ENCODE assay signal across 12 mouse cellular contexts in the genomic region with DNA sequence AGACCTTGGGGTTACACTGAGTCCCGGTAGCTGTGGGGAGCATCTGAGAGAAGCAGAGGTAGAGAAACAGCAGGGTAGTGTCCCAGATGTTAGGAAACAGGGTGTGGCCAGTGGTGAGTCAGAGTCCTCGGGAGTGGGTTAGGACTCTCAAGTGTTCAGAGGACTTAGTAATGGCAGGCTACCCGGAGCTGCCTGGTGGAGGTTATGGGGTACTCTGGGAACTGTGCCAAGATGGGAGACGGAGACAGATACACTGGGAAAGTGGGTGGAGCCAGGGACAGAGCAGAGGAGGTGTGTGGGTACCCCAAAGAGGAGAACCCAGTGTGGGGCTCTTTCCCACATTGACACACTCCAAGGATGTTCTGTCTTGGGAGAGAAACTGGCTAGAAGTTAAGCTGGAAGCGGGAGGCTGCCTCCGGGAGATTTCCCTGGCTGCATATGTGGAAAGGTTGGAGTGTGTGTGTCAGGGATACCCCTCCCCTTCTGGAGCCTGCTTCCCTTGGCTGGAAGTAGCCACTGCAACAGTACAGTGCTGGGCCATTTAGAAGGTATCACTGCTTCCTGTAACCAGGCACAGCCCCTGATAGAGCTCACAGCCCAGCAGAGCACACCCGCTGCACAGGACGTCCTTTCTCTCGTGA. TPM values are rescaled to one million over a fixed set of nuclear protein-coding genes. Genes with fewer than 3 reads are reported as not detected.
A peak's percentile ranks its signal among the peaks of the same experiment; 100 is the strongest.
DNase-seq lines count a peak whose midpoint lies in the region; ATAC-seq and TF ChIP-seq lines count a peak whose summit lies in the region.
"Had no signal": no experiment of that assay in that cellular context is flagged by ENCODE, and none has a peak within 500 bp of the region (broad histone marks: within the 10 kb centered on the region; RNA-seq: fewer than 3 reads in every experiment).

No protein-coding gene starts in this region.

- no peak overlapping the region for H3K4me3 ChIP-seq in hindbrain, embryonic 16.5 days (ENCODE audit: low read length)
- H3K4me3 ChIP-seq in hindbrain, embryonic 13.5 days: no peak overlapping the region
- peak overlapping the region in 1 of 2 experiments; percentile 26; a peak in 1 of 4 replicates for H3K4me3 ChIP-seq in ES-E14 (ENCODE audit: insufficient read depth in 1 of 2, low read depth in 1 of 2, low read length in 2 of 2, poor library complexity in 1 of 2, severe bottlenecking in 1 of 2)
- no peak overlapping the region for H3K4me3 ChIP-seq in embryonic facial prominence, embryonic 15.5 days (replicated peaks)
- H3K4me3 ChIP-seq in intestine, postnatal 0 days (ENCODE audit: low read depth, low read length): no peak overlapping the region
- no peak overlapping the region for H3K4me3 ChIP-seq in kidney, embryonic 14.5 days (ENCODE audit: low read length)
- H3K4me3 ChIP-seq in midbrain, embryonic 14.5 days (replicated peaks; ENCODE audit: low read depth, low read length): no peak overlapping the region
- H3K4me3 ChIP-seq: kidney, embryonic 15.5 days; neural tube, embryonic 12.5 days had no signal

- in situ Hi-C loops in ES-E14 (cut with MboI; ENCODE audit: low sequenced_read_pairs in 2 of 2, unreplicated experiment in 2 of 2): no loop called here

- H3K4me1 ChIP-seq in hindbrain, embryonic 16.5 days (ENCODE audit: control insufficient read depth, insufficient read depth, low read depth, low read length): no peaks in the 10 kb centered on the region
- peaks cover 5% of the 10 kb centered on the region for H3K4me1 ChIP-seq in hindbrain, embryonic 13.5 days (replicated peaks)
- H3K4me1 ChIP-seq in ES-E14 (ENCODE audit: control insufficient read depth in 2 of 2, insufficient read depth in 2 of 2, low read length in 2 of 2, poor library complexity in 1 of 2): peaks cover 0 to 10% of the 10 kb centered on the region in 2 experiments; a peak in 1 of 4 replicates
- peaks cover 43% of the 10 kb centered on the region for H3K4me1 ChIP-seq in embryonic facial prominence, embryonic 15.5 days
- peaks cover 3% of the 10 kb centered on the region for H3K4me1 ChIP-seq in intestine, postnatal 0 days (replicated peaks; ENCODE audit: control insufficient read depth, insufficient read depth, low read length)
- H3K4me1 ChIP-seq in kidney, embryonic 14.5 days (ENCODE audit: control insufficient read depth, insufficient read depth, low read length): 0 out of 2 replicates have a peak, but pooled peaks cover 3% of the 10 kb centered on the region
- no peaks in the 10 kb centered on the region for H3K4me1 ChIP-seq in midbrain, embryonic 14.5 days (ENCODE audit: control insufficient read depth, insufficient read depth, low read length)
- H3K4me1 ChIP-seq: neural tube, embryonic 12.5 days had no signal

- no peaks in the 10 kb centered on the region for H3K27me3 ChIP-seq in hindbrain, embryonic 16.5 days (replicated peaks; ENCODE audit: control insufficient read depth, insufficient read depth, low read length)
- peaks cover 12% of the 10 kb centered on the region; the same call in 1 of the 2 replicates for H3K27me3 ChIP-seq in hindbrain, embryonic 13.5 days
- H3K27me3 ChIP-seq in embryonic facial prominence, embryonic 15.5 days: peaks cover 22% of the 10 kb centered on the region
- 0 out of 2 replicates have a peak, but pooled peaks cover 4% of the 10 kb centered on the region for H3K27me3 ChIP-seq in intestine, postnatal 0 days (replicated peaks; ENCODE audit: control insufficient read depth, insufficient read depth, low read length)
- peaks cover 3% of the 10 kb centered on the region; the same call in 1 of the 2 replicates for H3K27me3 ChIP-seq in kidney, embryonic 14.5 days (ENCODE audit: control insufficient read depth, insufficient read depth, low read length)
- no peaks in the 10 kb centered on the region for H3K27me3 ChIP-seq in midbrain, embryonic 14.5 days (ENCODE audit: control insufficient read depth, insufficient read depth, low read length)

- no peaks in the 10 kb centered on the region for H3K36me3 ChIP-seq in hindbrain, embryonic 16.5 days (ENCODE audit: control insufficient read depth, insufficient read depth, low read length)
- no peaks in the 10 kb centered on the region for H3K36me3 ChIP-seq in hindbrain, embryonic 13.5 days
- no peaks in the 10 kb centered on the region for H3K36me3 ChIP-seq in ES-E14 (ENCODE audit: control insufficient read depth, insufficient read depth, low read length, poor library complexity, severe bottlenecking)
- H3K36me3 ChIP-seq in embryonic facial prominence, embryonic 15.5 days: no peaks in the 10 kb centered on the region
- H3K36me3 ChIP-seq in intestine, postnatal 0 days (ENCODE audit: control insufficient read depth, insufficient read depth): no peaks in the 10 kb centered on the region
- no peaks in the 10 kb centered on the region for H3K36me3 ChIP-seq in kidney, embryonic 14.5 days (ENCODE audit: control insufficient read depth, insufficient read depth, low read length)
- no peaks in the 10 kb centered on the region for H3K36me3 ChIP-seq in midbrain, embryonic 14.5 days (ENCODE audit: control insufficient read depth, insufficient read depth, low read length)
- H3K36me3 ChIP-seq: kidney, embryonic 15.5 days; neural tube, embryonic 12.5 days had no signal

- H3K9me3 ChIP-seq in hindbrain, embryonic 16.5 days (ENCODE audit: control insufficient read depth, low read length): no peaks in the 10 kb centered on the region
- H3K9me3 ChIP-seq in hindbrain, embryonic 13.5 days: no peaks in the 10 kb centered on the region
- H3K9me3 ChIP-seq in ES-E14 (ENCODE audit: control insufficient read depth, insufficient read depth, low read depth, low read length): no peaks in the 10 kb centered on the region
- H3K9me3 ChIP-seq in embryonic facial prominence, embryonic 15.5 days (replicated peaks): no peaks in the 10 kb centered on the region
- no peaks in the 10 kb centered on the region for H3K9me3 ChIP-seq in intestine, postnatal 0 days (ENCODE audit: control insufficient read depth)
- no peaks in the 10 kb centered on the region for H3K9me3 ChIP-seq in kidney, embryonic 14.5 days (ENCODE audit: control insufficient read depth, low read length)
- H3K9me3 ChIP-seq in midbrain, embryonic 14.5 days (ENCODE audit: control insufficient read depth, low read length): no peaks in the 10 kb centered on the region
- H3K9me3 ChIP-seq: kidney, embryonic 15.5 days; neural tube, embryonic 12.5 days had no signal

- peak overlapping the region; percentile 7; the same call in 1 of the 2 replicates for H3K27ac ChIP-seq in hindbrain, embryonic 16.5 days (ENCODE audit: low read depth, low read length)
- H3K27ac ChIP-seq in hindbrain, embryonic 13.5 days: no peak overlapping the region
- no peak overlapping the region for H3K27ac ChIP-seq in ES-E14 (ENCODE audit: insufficient read depth, low read depth, low read length, poor library complexity, severe bottlenecking)
- 0 out of 2 replicates have a peak overlapping the region, but pooled peaks have one; percentile 39 for H3K27ac ChIP-seq in embryonic facial prominence, embryonic 15.5 days (replicated peaks)
- peak overlapping the region; percentile 21; the same call in 1 of the 2 replicates for H3K27ac ChIP-seq in intestine, postnatal 0 days (ENCODE audit: low read depth, low read length)
- no peak overlapping the region for H3K27ac ChIP-seq in kidney, embryonic 14.5 days (ENCODE audit: low read depth, low read length)
- no peak overlapping the region for H3K27ac ChIP-seq in midbrain, embryonic 14.5 days (replicated peaks; ENCODE audit: low read depth, low read length)
- H3K27ac ChIP-seq: kidney, embryonic 15.5 days; neural tube, embryonic 12.5 days had no signal

- WGBS in hindbrain, embryonic 16.5 days: 67% methylated on average over 9 of the region's 9 CpGs
- WGBS in hindbrain, embryonic 13.5 days: 71% methylated on average over 9 of the region's 9 CpGs
- 42% methylated on average over 9 of the region's 9 CpGs for WGBS in embryonic facial prominence, embryonic 15.5 days
- WGBS in intestine, postnatal 0 days: 41% methylated on average over 9 of the region's 9 CpGs
- WGBS in kidney, embryonic 14.5 days: 58% methylated on average over 9 of the region's 9 CpGs
- 71% methylated on average over 9 of the region's 9 CpGs for WGBS in midbrain, embryonic 14.5 days

- no peak overlapping the region for H3K4me2 ChIP-seq in hindbrain, embryonic 16.5 days (ENCODE audit: low read length)
- H3K4me2 ChIP-seq in hindbrain, embryonic 13.5 days: no peak overlapping the region
- no peak overlapping the region for H3K4me2 ChIP-seq in embryonic facial prominence, embryonic 15.5 days (replicated peaks)
- H3K4me2 ChIP-seq in intestine, postnatal 0 days (replicated peaks; ENCODE audit: low read depth): no peak overlapping the region
- H3K4me2 ChIP-seq in kidney, embryonic 14.5 days (replicated peaks; ENCODE audit: low read depth, low read length): no peak overlapping the region
- H3K4me2 ChIP-seq in midbrain, embryonic 14.5 days (ENCODE audit: low read length): no peak overlapping the region
- H3K4me2 ChIP-seq: kidney, embryonic 15.5 days; neural tube, embryonic 12.5 days had no signal

- no peak for ATAC-seq in hindbrain, embryonic 16.5 days
- ATAC-seq in hindbrain, embryonic 13.5 days (ENCODE audit: low FRiP score): no peak
- ATAC-seq in embryonic facial prominence, embryonic 15.5 days (ENCODE audit: insufficient number of reproducible peaks, low FRiP score, low TSS enrichment, low read depth): no peak
- ATAC-seq in intestine, postnatal 0 days: no peak
- ATAC-seq in kidney, embryonic 14.5 days (ENCODE audit: low FRiP score, low TSS enrichment): no peak
- ATAC-seq in midbrain, embryonic 14.5 days (ENCODE audit: low FRiP score, low TSS enrichment): no peak

- DNase-seq in ES-E14 (ENCODE audit: low read depth, low spot score): no peak
- no peak for DNase-seq in kidney, adult 8-10 months
- DNase-seq in midbrain, embryonic 14.5 days: no peak
- DNase-seq: cerebellum, adult 8-10 months; spleen, adult 18-20 months had no signal

- H3K9ac ChIP-seq in hindbrain, embryonic 16.5 days (ENCODE audit: low read depth, low read length): no peak overlapping the region
- no peak overlapping the region for H3K9ac ChIP-seq in hindbrain, embryonic 13.5 days
- peak overlapping the region; percentile 35; the same call in 1 of the 2 replicates for H3K9ac ChIP-seq in ES-E14 (ENCODE audit: insufficient read depth, low read depth, low read length, poor library complexity, severe bottlenecking)
- H3K9ac ChIP-seq in embryonic facial prominence, embryonic 15.5 days: no peak overlapping the region
- no peak overlapping the region for H3K9ac ChIP-seq in intestine, postnatal 0 days (ENCODE audit: low read depth, low read length)
- no peak overlapping the region for H3K9ac ChIP-seq in kidney, embryonic 14.5 days (ENCODE audit: low read depth, low read length)
- no peak overlapping the region for H3K9ac ChIP-seq in midbrain, embryonic 14.5 days (replicated peaks; ENCODE audit: low read length)
- H3K9ac ChIP-seq: kidney, embryonic 15.5 days; neural tube, embryonic 12.5 days had no signal

- no peak for TF ChIP-seq CTCF in intestine, postnatal 0 days (IDR thresholded peaks at IDR 0.05; ENCODE audit: low read depth)

RNA-seq across cellular contexts. Expression of gene Tnxb, which starts 14.0 kb away (rescaled TPM):
- 0.30 and 0.34 TPM in 2 replicates for polyA plus RNA-seq in hindbrain, embryonic 16.5 days (2015; fragmentation: Nextera tagmentation; extraction: Ambion mirVana)
- 0.09 TPM in 2 replicates for polyA plus RNA-seq in hindbrain, embryonic 13.5 days (2015; fragmentation: Nextera tagmentation; extraction: Ambion mirVana)
- total RNA-seq in ES-E14 (2012; rRNA removed): 0.18 and 0.26 TPM in 2 replicates
- 0.48 and 0.87 TPM in 2 replicates for polyA plus RNA-seq in embryonic facial prominence, embryonic 15.5 days (2015; fragmentation: Nextera tagmentation; extraction: Ambion mirVana)
- polyA plus RNA-seq in intestine, postnatal 0 days (2015; fragmentation: Nextera tagmentation; extraction: Ambion mirVana): 1.4 and 1.9 TPM in 2 replicates
- polyA plus RNA-seq in kidney, embryonic 14.5 days (2014; fragmentation: Nextera tagmentation; extraction: Ambion mirVana): 0.15 and 0.26 TPM in 2 replicates
- polyA plus RNA-seq in midbrain, embryonic 14.5 days (2014; fragmentation: Nextera tagmentation; extraction: Ambion mirVana): 0.13 and 0.24 TPM in 2 replicates

RNA-seq across cellular contexts. Expression of gene Atf6b, which starts 37.4 kb away (rescaled TPM):
- polyA plus RNA-seq in hindbrain, embryonic 16.5 days (2015; fragmentation: Nextera tagmentation; extraction: Ambion mirVana): 110 and 121 TPM in 2 replicates
- 117 and 122 TPM in 2 replicates for polyA plus RNA-seq in hindbrain, embryonic 13.5 days (2015; fragmentation: Nextera tagmentation; extraction: Ambion mirVana)
- 55.7 and 86.7 TPM in 2 replicates for total RNA-seq in ES-E14 (2012; rRNA removed)
- polyA plus RNA-seq in embryonic facial prominence, embryonic 15.5 days (2015; fragmentation: Nextera tagmentation; extraction: Ambion mirVana): 88.8 and 94.7 TPM in 2 replicates
- polyA plus RNA-seq in intestine, postnatal 0 days (2015; fragmentation: Nextera tagmentation; extraction: Ambion mirVana): 22.9 and 23.1 TPM in 2 replicates
- 54.6 and 61.7 TPM in 2 replicates for polyA plus RNA-seq in kidney, embryonic 14.5 days (2014; fragmentation: Nextera tagmentation; extraction: Ambion mirVana)
- polyA plus RNA-seq in midbrain, embryonic 14.5 days (2014; fragmentation: Nextera tagmentation; extraction: Ambion mirVana): 97.1 TPM in 2 replicates

RNA-seq across cellular contexts. Expression of gene Fkbpl, which starts 39.8 kb away (rescaled TPM):
- 13.5 and 17.0 TPM in 2 replicates for polyA plus RNA-seq in hindbrain, embryonic 16.5 days (2015; fragmentation: Nextera tagmentation; extraction: Ambion mirVana)
- 16.9 and 17.6 TPM in 2 replicates for polyA plus RNA-seq in hindbrain, embryonic 13.5 days (2015; fragmentation: Nextera tagmentation; extraction: Ambion mirVana)
- total RNA-seq in ES-E14 (2012; rRNA removed): 4.4 and 7.5 TPM in 2 replicates
- polyA plus RNA-seq in embryonic facial prominence, embryonic 15.5 days (2015; fragmentation: Nextera tagmentation; extraction: Ambion mirVana): 16.2 and 16.8 TPM in 2 replicates
- polyA plus RNA-seq in intestine, postnatal 0 days (2015; fragmentation: Nextera tagmentation; extraction: Ambion mirVana): 8.8 and 9.2 TPM in 2 replicates
- polyA plus RNA-seq in kidney, embryonic 14.5 days (2014; fragmentation: Nextera tagmentation; extraction: Ambion mirVana): 14.8 and 16.5 TPM in 2 replicates
- polyA plus RNA-seq in midbrain, embryonic 14.5 days (2014; fragmentation: Nextera tagmentation; extraction: Ambion mirVana): 11.2 and 14.5 TPM in 2 replicates

RNA-seq across cellular contexts. Expression of gene Prrt1, which starts 55.0 kb away (rescaled TPM):
- 6.8 and 8.1 TPM in 2 replicates for polyA plus RNA-seq in hindbrain, embryonic 16.5 days (2015; fragmentation: Nextera tagmentation; extraction: Ambion mirVana)
- 5.5 and 5.6 TPM in 2 replicates for polyA plus RNA-seq in hindbrain, embryonic 13.5 days (2015; fragmentation: Nextera tagmentation; extraction: Ambion mirVana)
- 0.13 and 0.16 TPM in 2 replicates for total RNA-seq in ES-E14 (2012; rRNA removed)
- polyA plus RNA-seq in embryonic facial prominence, embryonic 15.5 days (2015; fragmentation: Nextera tagmentation; extraction: Ambion mirVana): 1.3 and 1.5 TPM in 2 replicates
- polyA plus RNA-seq in intestine, postnatal 0 days (2015; fragmentation: Nextera tagmentation; extraction: Ambion mirVana): 0.27 and 0.47 TPM in 2 replicates
- polyA plus RNA-seq in kidney, embryonic 14.5 days (2014; fragmentation: Nextera tagmentation; extraction: Ambion mirVana): 0.16 and 0.18 TPM in 2 replicates
- polyA plus RNA-seq in midbrain, embryonic 14.5 days (2014; fragmentation: Nextera tagmentation; extraction: Ambion mirVana): 12.4 and 13.6 TPM in 2 replicates

RNA-seq across cellular contexts. Expression of gene Ppt2, which starts 56.1 kb away (rescaled TPM):
- polyA plus RNA-seq in hindbrain, embryonic 16.5 days (2015; fragmentation: Nextera tagmentation; extraction: Ambion mirVana): 19.9 and 23.5 TPM in 2 replicates
- polyA plus RNA-seq in hindbrain, embryonic 13.5 days (2015; fragmentation: Nextera tagmentation; extraction: Ambion mirVana): 21.7 and 22.7 TPM in 2 replicates
- 13.6 and 26.4 TPM in 2 replicates for total RNA-seq in ES-E14 (2012; rRNA removed)
- polyA plus RNA-seq in embryonic facial prominence, embryonic 15.5 days (2015; fragmentation: Nextera tagmentation; extraction: Ambion mirVana): 27.5 and 28.3 TPM in 2 replicates
- 17.2 and 18.0 TPM in 2 replicates for polyA plus RNA-seq in intestine, postnatal 0 days (2015; fragmentation: Nextera tagmentation; extraction: Ambion mirVana)
- 33.5 and 39.1 TPM in 2 replicates for polyA plus RNA-seq in kidney, embryonic 14.5 days (2014; fragmentation: Nextera tagmentation; extraction: Ambion mirVana)
- 23.4 and 25.5 TPM in 2 replicates for polyA plus RNA-seq in midbrain, embryonic 14.5 days (2014; fragmentation: Nextera tagmentation; extraction: Ambion mirVana)

Comparison
In these comparisons a context has a peak if more than half of its experiments do, and no peak if none do; other contexts are left out.
1. H3K27ac ChIP-seq: peak in hindbrain, embryonic 16.5 days (single experiment), embryonic facial prominence, embryonic 15.5 days (single experiment) and intestine, postnatal 0 days (single experiment); none in hindbrain, embryonic 13.5 days (single experiment), ES-E14 (single experiment), kidney, embryonic 14.5 days (single experiment) and midbrain, embryonic 14.5 days (single experiment).